Mouse (Mus musculus) heart, embryonic 15.5 days (tissue): Measurements from ENCODE around the gene Gnat2. TPM values are rescaled to one million over a fixed set of nuclear protein-coding genes. Genes with fewer than 3 reads are reported as not detected.

Source experiments
- ATAC-seq: fragments of 200-750 bp; cut with Nextera tagmentation; replicated peaks from 2 replicates; pipeline ENCODE4 v1.8.0; 2017; ENCODE audit warnings: low read depth, moderate TSS enrichment; ENCODE audit not compliant: insufficient number of reproducible peaks, insufficient read depth, low FRiP score
- H3K27ac ChIP-seq: fragments of 300-500 bp; sonication (generic); 2 replicates; pipeline ENCODE4 v1.5.1; 2015; ENCODE audit warnings: mild to moderate bottlenecking, inconsistent platforms
- H3K27me3 ChIP-seq: fragments of 300-500 bp; sonication (generic); 2 replicates; pipeline ENCODE4 v1.6.1; 2015; ENCODE audit warnings: inconsistent platforms
- H3K36me3 ChIP-seq: fragments of 300-500 bp; sonication (generic); 2 replicates; pipeline ENCODE4 v1.6.1; 2015; ENCODE audit warnings: mild to moderate bottlenecking, inconsistent platforms
- H3K4me1 ChIP-seq: fragments of 300-500 bp; sonication (generic); replicated peaks from 2 replicates; pipeline ENCODE4 v1.6.1; 2015; ENCODE audit warnings: inconsistent platforms
- H3K4me2 ChIP-seq: fragments of 300-500 bp; sonication (generic); 2 replicates; pipeline ENCODE4 v1.6.1; 2015; ENCODE audit warnings: inconsistent platforms, mild to moderate bottlenecking, moderate library complexity
- H3K4me3 ChIP-seq: fragments of 300-500 bp; sonication (generic); 2 replicates; pipeline ENCODE4 v1.5.1; 2015; ENCODE audit warnings: mild to moderate bottlenecking, inconsistent platforms
- H3K9ac ChIP-seq: fragments of 300-500 bp; sonication (generic); 2 replicates; pipeline ENCODE4 v1.6.1; 2015; ENCODE audit warnings: mild to moderate bottlenecking, inconsistent platforms
- H3K9me3 ChIP-seq: fragments of 300-500 bp; sonication (generic); replicated peaks from 2 replicates; pipeline ENCODE4 v1.6.1; 2016; ENCODE audit warnings: inconsistent platforms
- WGBS: fragments of 180-500 bp; shearing (Covaris S2); methylation state at CpG from one replicate; pipeline ENCODE4 v1.1.7; 2015; ENCODE audit warnings: mixed read lengths; 5-methylcytosine and 5-hydroxymethylcytosine counted together
- polyA plus RNA-seq: library from polyadenylated mRNA; unstranded; fragments of >200 nt; fragmentation: Nextera tagmentation; extraction: Ambion mirVana; gene quantifications from 2 replicates; pipeline ENCODE4 v1.2.1, GENCODE M21; 2015

Gene Gnat2
- polyA plus RNA-seq = 0.74 and 1.1 TPM in 2 replicates

DNA sequence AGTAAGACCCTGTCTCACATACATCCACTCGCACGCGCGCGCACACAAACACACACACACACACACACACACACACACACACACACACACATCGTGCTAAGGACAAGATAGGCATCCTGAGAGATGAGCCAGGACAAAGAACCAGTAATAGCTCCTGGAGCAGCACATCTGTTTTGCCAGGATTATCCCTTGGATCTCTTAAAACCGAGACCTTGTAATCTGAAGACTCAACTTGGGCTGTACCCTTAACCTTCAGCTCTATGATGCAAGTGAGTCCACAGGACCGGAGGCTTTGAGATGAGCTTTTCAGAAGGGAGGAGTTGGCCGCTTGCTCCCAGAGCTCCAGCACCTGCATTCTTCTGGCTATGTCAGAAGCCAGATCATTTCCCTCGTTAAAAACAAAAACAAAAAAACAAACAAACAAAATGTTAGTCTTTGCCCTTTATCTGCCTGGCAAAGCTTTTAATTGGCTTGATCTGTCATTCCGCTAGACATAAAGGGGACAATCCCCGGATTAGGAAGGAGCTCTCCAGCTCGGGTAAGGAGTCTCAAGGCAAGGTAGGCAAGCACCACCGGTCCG, at the start of gene Gnat2:
Gene Gnat2, plus strand, starts transcription at position 254 of the 580 bp plus-strand sequence.
- Histone ChIP-seq H3K4me1 (peaks cover 26% of the 10 kb centered on the region), H3K4me3 (no peak within 1 kb of the TSS), H3K36me3 (no peaks in the 10 kb centered on the region), H3K27me3 (no peaks in the 10 kb centered on the region), H3K9me3 (no peaks in the 10 kb centered on the region), H3K9ac (no peak within 1 kb of the TSS), H3K27ac (no peak within 1 kb of the TSS), H3K4me2 (no peak within 1 kb of the TSS)
- no peak for ATAC-seq
- 72% methylated on average over 15 of the region's 15 CpGs for WGBS

DNA sequence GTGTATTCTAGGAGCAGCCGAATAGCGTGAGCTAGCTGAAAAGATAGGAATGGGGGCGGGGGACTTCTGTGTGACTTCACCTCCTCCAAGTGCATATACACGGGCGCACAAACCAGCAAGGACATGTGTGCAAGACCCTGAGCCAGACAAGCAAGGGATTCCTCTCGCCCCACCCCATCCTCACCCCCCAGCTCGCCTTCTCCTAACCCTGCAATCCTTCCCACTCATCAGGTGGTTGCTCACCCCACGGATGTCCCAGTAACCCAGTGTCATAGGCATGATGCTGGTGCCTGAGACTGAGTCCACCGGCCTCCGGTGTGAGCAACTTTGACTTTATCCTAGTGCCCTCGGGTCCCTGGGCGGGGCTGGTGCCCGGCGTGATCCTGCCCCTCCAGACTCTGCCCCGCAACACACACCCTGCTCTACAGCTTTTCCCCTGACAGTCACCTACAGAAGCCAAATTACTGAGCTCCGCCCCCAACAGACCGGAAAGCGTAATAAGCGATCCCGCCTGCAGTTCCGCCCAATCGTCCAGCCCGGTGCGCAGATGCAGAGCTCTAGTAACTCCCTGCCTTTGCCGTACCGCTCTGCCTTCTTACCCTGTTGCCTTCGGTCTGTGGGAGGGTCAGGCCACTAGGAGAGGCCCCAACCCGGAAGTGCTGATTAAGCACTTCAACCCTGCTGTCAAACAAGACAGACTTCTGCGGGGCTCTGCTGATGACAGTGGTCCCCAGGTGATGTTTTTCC, 48.0 kb upstream of the Gnat2 start, which contains the start of gene Gstm4:
Gene Gstm4, minus strand, starts transcription at position 501 of the 747 bp plus-strand sequence.
- Histone ChIP-seq H3K36me3 (no peaks in the 10 kb centered on the region), H3K9me3 (no peaks in the 10 kb centered on the region), H3K27ac (peak within 1 kb of the TSS; percentile 80), H3K4me1 (peaks cover 8% of the 10 kb centered on the region), H3K27me3 (no peaks in the 10 kb centered on the region), H3K4me3 (peak within 1 kb of the TSS; percentile 68), H3K9ac (peak within 1 kb of the TSS; percentile 72), H3K4me2 (peak within 1 kb of the TSS; percentile 91)
- WGBS = 3% methylated on average over 29 of the region's 29 CpGs
- ATAC-seq = peak; percentile 89

DNA sequence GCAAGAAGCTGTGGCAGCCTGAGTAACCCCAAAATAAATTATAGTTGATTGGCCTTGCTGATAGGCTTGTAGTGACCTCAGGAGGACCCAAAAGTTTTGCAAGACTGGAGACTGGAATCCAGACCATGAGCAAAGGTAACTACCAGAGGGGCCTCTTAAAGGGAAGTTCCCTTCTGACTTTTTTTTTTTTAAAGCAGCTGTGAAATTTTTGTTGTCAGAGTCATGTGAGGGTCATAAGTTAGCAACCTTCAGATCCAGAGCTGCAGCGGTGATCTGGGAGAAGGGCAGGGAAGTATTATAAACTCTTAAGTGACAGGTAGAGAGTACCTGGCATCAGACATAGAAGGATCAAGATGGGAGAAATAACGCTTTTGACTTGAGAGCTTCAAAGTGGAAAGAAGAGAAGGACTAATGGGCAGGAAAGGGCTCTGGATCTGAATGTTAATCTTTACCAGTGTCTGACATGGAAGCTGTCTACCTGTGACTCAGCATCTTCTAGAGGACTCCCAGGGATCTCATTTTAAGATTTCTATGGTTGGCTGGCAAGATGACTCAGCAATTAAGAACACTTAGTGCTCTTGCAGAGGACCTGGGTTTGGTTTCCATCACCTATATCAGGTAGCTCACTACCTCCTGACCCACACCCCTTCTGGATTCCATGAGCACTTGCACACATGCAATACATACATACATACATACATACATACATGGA, 45.5 kb upstream of the Gnat2 start:
- peaks cover 8% of the 10 kb centered on the region for H3K4me1 ChIP-seq
- no peaks in the 10 kb centered on the region for H3K27me3 ChIP-seq
- no peak for ATAC-seq
- no peaks in the 10 kb centered on the region for H3K9me3 ChIP-seq
- no peak overlapping the region for H3K27ac ChIP-seq
- H3K9ac ChIP-seq = no peak overlapping the region
- H3K4me2 ChIP-seq = no peak overlapping the region
- H3K36me3 ChIP-seq = no peaks in the 10 kb centered on the region
- H3K4me3 ChIP-seq = no peak overlapping the region
- WGBS = 74% methylated on average over 2 of the region's 2 CpGs

DNA sequence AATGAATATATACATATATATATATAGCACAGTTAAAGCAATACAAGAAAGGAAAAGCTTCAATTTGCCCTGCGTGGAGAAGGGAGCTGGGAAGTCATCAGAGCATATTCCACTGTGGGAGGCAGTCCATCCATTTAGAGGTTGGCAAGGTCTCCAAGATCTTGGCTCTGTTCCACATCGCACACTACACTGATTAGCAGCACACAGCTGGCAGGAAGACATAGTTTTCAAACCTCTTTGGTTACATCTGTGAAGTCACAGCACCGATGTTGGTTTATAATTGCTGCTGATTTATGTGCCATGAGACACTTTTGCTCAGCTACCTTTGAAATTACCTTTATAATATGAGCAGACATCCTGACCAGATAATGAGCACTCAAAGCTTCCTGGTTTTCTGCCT, 44.3 kb upstream of the Gnat2 start:
- Histone ChIP-seq H3K27ac (no peak overlapping the region), H3K36me3 (no peaks in the 10 kb centered on the region), H3K4me1 (peaks cover 8% of the 10 kb centered on the region), H3K9me3 (no peaks in the 10 kb centered on the region), H3K27me3 (no peaks in the 10 kb centered on the region), H3K4me3 (no peak overlapping the region), H3K9ac (no peak overlapping the region), H3K4me2 (no peak overlapping the region)
- WGBS = 46% methylated on average over 3 of the region's 3 CpGs
- no peak for ATAC-seq

DNA sequence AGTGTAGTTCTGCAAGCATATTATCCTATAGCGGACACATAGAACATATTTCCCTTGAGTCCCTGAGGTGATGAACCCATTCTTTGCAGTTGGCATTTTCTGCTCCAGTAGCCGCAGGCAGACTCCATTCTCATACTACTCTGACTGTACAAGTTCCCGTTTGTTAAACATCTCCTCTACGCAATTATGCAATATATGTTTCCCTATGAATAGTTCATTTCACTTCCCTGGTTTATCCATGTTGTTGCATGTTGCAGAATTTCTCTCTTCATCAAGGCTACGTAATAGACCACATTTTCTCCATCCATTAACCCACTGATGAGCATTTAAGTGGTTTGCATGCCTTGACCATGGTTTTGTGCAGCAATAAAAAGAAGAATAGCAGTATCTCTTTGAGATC, 42.1 kb upstream of the Gnat2 start:
- no peak overlapping the region for H3K4me3 ChIP-seq
- no peak overlapping the region for H3K4me2 ChIP-seq
- H3K4me1 ChIP-seq = no peaks in the 10 kb centered on the region
- no peaks in the 10 kb centered on the region for H3K9me3 ChIP-seq
- no peak overlapping the region for H3K27ac ChIP-seq
- 84% methylated on average over 5 of the region's 5 CpGs for WGBS
- no peak for ATAC-seq
- H3K9ac ChIP-seq = no peak overlapping the region
- H3K27me3 ChIP-seq = no peaks in the 10 kb centered on the region
- H3K36me3 ChIP-seq = no peaks in the 10 kb centered on the region

DNA sequence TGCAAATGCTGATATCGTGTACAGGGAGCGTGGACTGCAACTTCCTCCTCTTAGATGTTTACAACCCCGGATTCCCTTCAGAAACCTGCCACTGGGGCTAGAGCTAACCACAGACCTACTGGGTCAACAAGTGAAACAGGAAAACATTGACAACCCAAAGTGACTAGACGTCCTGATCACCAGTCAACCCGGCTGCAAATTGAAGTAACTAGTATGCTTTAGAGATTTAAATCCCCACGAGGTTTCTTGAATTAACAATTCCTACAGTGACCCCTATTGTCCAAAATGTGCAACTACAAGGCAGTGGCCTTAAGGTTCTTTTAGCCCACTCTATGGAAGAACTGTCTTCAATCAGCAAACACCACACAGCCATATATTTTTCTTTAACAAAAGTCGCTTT, 31.2 kb upstream of the Gnat2 start:
- WGBS = 13% methylated on average over 7 of the region's 7 CpGs
- Histone ChIP-seq H3K9ac (no peak overlapping the region), H3K27ac (no peak overlapping the region), H3K9me3 (no peaks in the 10 kb centered on the region), H3K4me1 (0 out of 2 replicates have a peak, but pooled peaks cover 3% of the 10 kb centered on the region), H3K4me3 (0 out of 2 replicates have a peak overlapping the region, but pooled peaks have one; percentile 17), H3K4me2 (peak overlapping the region; percentile 40), H3K36me3 (no peaks in the 10 kb centered on the region), H3K27me3 (no peaks in the 10 kb centered on the region)
- no peak for ATAC-seq

DNA sequence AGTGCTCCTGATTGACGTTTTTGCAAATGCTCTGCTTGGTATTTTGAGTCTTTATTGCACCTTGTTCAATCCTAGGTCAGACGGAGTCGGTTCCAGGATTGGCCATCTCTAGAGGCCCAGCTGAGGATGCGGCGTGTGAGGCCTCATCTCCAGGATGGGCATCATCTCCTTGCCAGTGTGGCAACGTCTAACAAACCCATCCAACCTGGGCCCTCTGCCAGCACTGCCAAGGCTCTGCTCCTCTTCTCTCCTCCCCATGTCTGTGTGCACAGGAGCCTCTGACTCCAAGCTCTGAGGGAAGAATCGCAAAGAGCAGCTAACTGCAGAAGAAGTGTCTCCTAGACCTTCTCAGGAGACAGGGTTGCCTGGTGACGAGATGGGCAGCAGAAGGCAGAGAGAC, 29.9 kb upstream of the Gnat2 start:
- Histone ChIP-seq H3K4me3 (no peak overlapping the region), H3K27me3 (no peaks in the 10 kb centered on the region), H3K4me1 (0 out of 2 replicates have a peak, but pooled peaks cover 3% of the 10 kb centered on the region), H3K9me3 (no peaks in the 10 kb centered on the region), H3K9ac (no peak overlapping the region), H3K36me3 (no peaks in the 10 kb centered on the region), H3K27ac (no peak overlapping the region), H3K4me2 (no peak overlapping the region)
- no peak for ATAC-seq
- 79% methylated on average over 8 of the region's 8 CpGs for WGBS

DNA sequence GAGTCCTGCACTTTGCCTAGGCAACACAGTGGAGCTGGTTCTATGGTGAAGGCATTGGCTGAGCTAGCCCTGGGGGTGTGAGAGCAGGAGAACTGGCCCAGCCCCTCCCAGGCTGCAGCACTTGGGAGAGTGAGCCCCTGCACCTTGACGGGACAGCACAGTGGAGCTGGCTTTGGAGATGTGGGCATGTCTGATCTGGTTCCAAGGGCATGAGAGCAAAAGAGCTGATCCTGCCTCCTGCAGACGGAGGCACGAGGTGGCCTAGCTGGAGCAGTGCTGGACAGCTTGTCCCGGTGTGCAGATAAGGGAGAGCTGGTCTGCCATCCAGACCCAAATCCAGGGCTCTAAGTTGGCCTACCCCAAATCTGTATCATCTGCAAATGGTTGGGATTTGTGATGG, 27.9 kb upstream of the Gnat2 start:
- Histone ChIP-seq H3K36me3 (no peaks in the 10 kb centered on the region), H3K9ac (no peak overlapping the region), H3K9me3 (no peaks in the 10 kb centered on the region), H3K4me2 (no peak overlapping the region), H3K27ac (no peak overlapping the region), H3K4me1 (peaks cover 12% of the 10 kb centered on the region), H3K4me3 (no peak overlapping the region), H3K27me3 (no peaks in the 10 kb centered on the region)
- no peak for ATAC-seq
- WGBS = 43% methylated on average over 4 of the region's 4 CpGs

DNA sequence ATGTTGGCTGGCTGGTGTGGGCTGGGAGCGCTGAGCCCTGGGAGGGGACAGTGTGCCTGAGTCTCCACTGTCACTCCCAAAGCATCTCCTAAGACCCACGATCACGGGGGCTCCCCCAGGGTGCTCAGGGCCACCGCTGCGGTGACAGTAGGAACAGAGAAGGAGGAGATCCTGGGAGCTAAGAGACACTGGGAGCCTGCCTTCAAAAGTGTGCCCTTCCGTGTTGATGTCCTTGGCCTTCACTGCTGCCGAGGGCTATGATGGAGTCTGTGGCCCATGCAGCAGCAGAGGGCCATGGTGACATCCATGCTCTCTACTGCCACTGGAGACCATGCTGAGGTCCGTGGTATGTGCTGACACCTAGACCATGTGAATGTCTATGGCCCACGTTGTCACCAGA, 27.0 kb upstream of the Gnat2 start:
- Histone ChIP-seq H3K36me3 (no peaks in the 10 kb centered on the region), H3K27me3 (no peaks in the 10 kb centered on the region), H3K9ac (no peak overlapping the region), H3K9me3 (no peaks in the 10 kb centered on the region), H3K4me2 (no peak overlapping the region), H3K27ac (no peak overlapping the region), H3K4me3 (no peak overlapping the region), H3K4me1 (peaks cover 15% of the 10 kb centered on the region)
- WGBS = 76% methylated on average over 9 of the region's 9 CpGs
- no peak for ATAC-seq

DNA sequence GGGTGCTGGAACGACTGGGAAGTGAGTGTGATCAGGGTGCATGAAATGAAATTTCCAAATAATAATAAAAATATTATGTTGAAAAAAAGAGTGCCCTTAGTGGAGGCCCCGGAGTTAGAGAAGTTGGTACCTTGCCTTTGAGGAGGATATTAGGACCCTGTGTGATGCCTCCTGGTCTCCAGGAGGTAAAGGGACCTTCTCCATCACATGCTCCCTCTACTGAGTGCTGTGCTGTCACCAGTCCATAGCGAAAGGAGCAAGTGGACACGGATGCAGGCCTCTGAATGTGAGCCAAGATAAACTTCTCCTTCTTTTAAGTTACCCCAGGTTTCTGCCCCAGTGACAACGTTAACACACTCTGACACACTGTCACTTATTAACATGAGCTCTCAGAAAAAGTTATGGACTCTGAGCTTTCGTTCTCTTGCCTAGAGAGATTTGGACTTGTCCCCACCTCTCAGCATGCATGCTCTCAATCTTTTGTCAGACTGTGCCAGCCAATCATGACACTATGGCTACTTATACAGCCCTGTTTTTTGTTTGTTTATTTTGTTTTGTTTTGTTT, 25.1 kb upstream of the Gnat2 start:
- Histone ChIP-seq H3K4me3 (no peak overlapping the region), H3K27me3 (no peaks in the 10 kb centered on the region), H3K9me3 (no peaks in the 10 kb centered on the region), H3K9ac (no peak overlapping the region), H3K36me3 (no peaks in the 10 kb centered on the region), H3K4me2 (no peak overlapping the region), H3K27ac (no peak overlapping the region), H3K4me1 (peaks cover 12% of the 10 kb centered on the region)
- ATAC-seq = no peak
- WGBS = 60% methylated on average over 6 of the region's 6 CpGs

DNA sequence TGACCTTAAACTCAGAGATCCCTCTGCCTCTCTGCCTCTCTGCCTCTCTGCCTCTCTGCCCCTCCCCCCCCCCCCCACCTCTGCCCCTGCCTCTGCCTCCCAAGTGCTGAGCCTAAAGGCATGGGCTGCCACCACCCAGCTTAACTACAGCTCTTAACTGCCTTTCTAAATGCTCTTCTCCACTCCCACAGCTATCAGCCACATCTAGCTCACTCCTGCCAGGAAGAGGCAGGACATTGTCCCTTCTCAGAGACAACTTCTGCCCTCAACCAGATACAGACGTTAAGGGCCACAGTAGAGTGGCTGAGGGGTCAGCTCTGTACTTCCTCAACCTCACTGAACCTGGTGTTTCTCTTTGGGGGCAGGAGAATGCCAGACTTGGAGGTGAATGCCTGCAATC, 23.8 kb upstream of the Gnat2 start:
- 4% methylated on average over 1 of the region's 1 CpGs for WGBS
- Histone ChIP-seq H3K36me3 (no peaks in the 10 kb centered on the region), H3K9me3 (no peaks in the 10 kb centered on the region), H3K27ac (no peak overlapping the region; the same call in 1 of the 2 replicates), H3K27me3 (no peaks in the 10 kb centered on the region), H3K4me3 (no peak overlapping the region), H3K4me1 (peaks cover 12% of the 10 kb centered on the region), H3K9ac (no peak overlapping the region), H3K4me2 (no peak overlapping the region; the same call in 1 of the 2 replicates)
- ATAC-seq = no peak
